In genomic region chr13:114885171-114885570, GRCm38 (mm10) we compare ENCODE assay signal across 12 mouse cellular contexts. TPM values are rescaled to one million over a fixed set of nuclear protein-coding genes. Genes with fewer than 3 reads are reported as not detected.
DNase-seq lines count a peak whose midpoint lies in the region; ATAC-seq and TF ChIP-seq lines count a peak whose summit lies in the region.
"Had no signal": no experiment of that assay in that cellular context is flagged by ENCODE, and none has a peak within 500 bp of the region (broad histone marks: within the 10 kb centered on the region; RNA-seq: fewer than 3 reads in every experiment).

No protein-coding gene starts in this region.

- DNase-seq in adrenal gland, adult (ENCODE audit: inconsistent age in 2 of 2, low spot score in 1 of 2), result peak; percentile 22 to 51
- DNase-seq in adrenal gland, adult 8-10 months, result no peak
- no peak for DNase-seq in kidney, postnatal 14 days
- no peak for DNase-seq in liver, embryonic 14.5 days (ENCODE audit: low read depth in 3 of 3, low spot score in 3 of 3)
- peak; percentile 17 for DNase-seq in naive thymus-derived CD4-positive, alpha-beta T cell, adult 2 months (ENCODE audit: low read depth)
- DNase-seq in forebrain, embryonic 14.5 days (ENCODE audit: low spot score), result no peak
- DNase-seq in layer of hippocampus, adult 8-10 months (ENCODE audit: low spot score in 2 of 2), result no peak
- DNase-seq: cerebellum, adult 11-12 months had no signal

- no peaks in the 10 kb centered on the region for H3K36me3 ChIP-seq in kidney, embryonic 15.5 days
- H3K36me3 ChIP-seq in liver, embryonic 14.5 days (replicated peaks; ENCODE audit: control insufficient read depth, insufficient read depth, low read depth), result no peaks in the 10 kb centered on the region
- no peaks in the 10 kb centered on the region for H3K36me3 ChIP-seq in forebrain, embryonic 14.5 days (ENCODE audit: control insufficient read depth, insufficient read depth, low read length)
- H3K36me3 ChIP-seq: neural tube, embryonic 15.5 days had no signal

- no peak overlapping the region for H3K9ac ChIP-seq in kidney, embryonic 15.5 days
- no peak overlapping the region for H3K9ac ChIP-seq in liver, embryonic 14.5 days (replicated peaks)
- no peak overlapping the region for H3K9ac ChIP-seq in forebrain, embryonic 14.5 days (ENCODE audit: low read length)
- H3K9ac ChIP-seq: neural tube, embryonic 15.5 days had no signal

- H3K4me1 ChIP-seq in kidney, embryonic 15.5 days, result no peaks in the 10 kb centered on the region
- peaks cover 0 to 2% of the 10 kb centered on the region in 2 experiments; a peak in 1 of 4 replicates for H3K4me1 ChIP-seq in liver, embryonic 14.5 days (replicated peaks; ENCODE audit: control insufficient read depth in 2 of 2, insufficient read depth in 2 of 2, low read length in 1 of 2)
- H3K4me1 ChIP-seq in forebrain, embryonic 14.5 days (ENCODE audit: control insufficient read depth, insufficient read depth, low read length), result no peaks in the 10 kb centered on the region
- H3K4me1 ChIP-seq: neural tube, embryonic 15.5 days had no signal

- H3K9me3 ChIP-seq in kidney, embryonic 15.5 days (replicated peaks), result no peaks in the 10 kb centered on the region
- no peaks in the 10 kb centered on the region for H3K9me3 ChIP-seq in liver, embryonic 14.5 days (ENCODE audit: control insufficient read depth, low read length)
- no peaks in the 10 kb centered on the region for H3K9me3 ChIP-seq in forebrain, embryonic 14.5 days (replicated peaks; ENCODE audit: control insufficient read depth, low read length)
- H3K9me3 ChIP-seq: neural tube, embryonic 15.5 days had no signal

- no peak overlapping the region for H3K4me3 ChIP-seq in kidney, embryonic 15.5 days (replicated peaks)
- no peak overlapping the region for H3K4me3 ChIP-seq in liver, embryonic 14.5 days (ENCODE audit: insufficient read depth in 1 of 2, low read depth in 2 of 2, low read length in 2 of 2)
- H3K4me3 ChIP-seq in forebrain, embryonic 14.5 days (ENCODE audit: low read depth, low read length), result no peak overlapping the region
- H3K4me3 ChIP-seq: left cerebral cortex, adult 2 months; neural tube, embryonic 15.5 days had no signal

- no peaks in the 10 kb centered on the region for H3K27me3 ChIP-seq in kidney, embryonic 15.5 days
- H3K27me3 ChIP-seq in liver, embryonic 14.5 days (ENCODE audit: control insufficient read depth, insufficient read depth, low read length), result no peaks in the 10 kb centered on the region
- no peaks in the 10 kb centered on the region for H3K27me3 ChIP-seq in forebrain, embryonic 14.5 days (replicated peaks; ENCODE audit: control insufficient read depth, insufficient read depth, low read length)
- H3K27me3 ChIP-seq: neural tube, embryonic 15.5 days; Patski had no signal

- 0 out of 2 replicates have a peak overlapping the region, but pooled peaks have one; percentile 18 for H3K27ac ChIP-seq in kidney, embryonic 15.5 days
- H3K27ac ChIP-seq in liver, embryonic 14.5 days, result no peak overlapping the region
- no peak overlapping the region for H3K27ac ChIP-seq in forebrain, embryonic 14.5 days (ENCODE audit: low read depth, low read length)
- H3K27ac ChIP-seq: left cerebral cortex, adult 2 months; neural tube, embryonic 15.5 days had no signal

- no peak for TF ChIP-seq CTCF in liver, embryonic 14.5 days (IDR thresholded peaks at IDR 0.05; ENCODE audit: low read depth)

- H3K4me2 ChIP-seq in kidney, embryonic 15.5 days, result no peak overlapping the region
- no peak overlapping the region for H3K4me2 ChIP-seq in liver, embryonic 14.5 days (ENCODE audit: low read depth)
- H3K4me2 ChIP-seq in forebrain, embryonic 14.5 days (ENCODE audit: low read length), result no peak overlapping the region
- H3K4me2 ChIP-seq: neural tube, embryonic 15.5 days had no signal

- 0 out of 2 replicates have a peak, but pooled peaks have one; percentile 18 for ATAC-seq in kidney, embryonic 15.5 days (replicated peaks; ENCODE audit: low FRiP score)
- ATAC-seq in liver, embryonic 14.5 days (ENCODE audit: insufficient read depth), result 0 out of 2 replicates have a peak, but pooled peaks have one; percentile 18
- no peak for ATAC-seq in forebrain, embryonic 14.5 days
- ATAC-seq: Patski had no signal

- WGBS in kidney, embryonic 15.5 days, result 62% methylated on average over 9 of the region's 9 CpGs
- 12% methylated on average over 9 of the region's 9 CpGs for WGBS in liver, embryonic 14.5 days (ENCODE audit: insufficient replicate concordance)
- 73% methylated on average over 9 of the region's 9 CpGs for WGBS in forebrain, embryonic 14.5 days

- no peak for TF ChIP-seq EP300 in liver, embryonic 14.5 days (IDR thresholded peaks at IDR 0.05; ENCODE audit: low read depth)

RNA-seq across cellular contexts. Expression of gene Itga2, which starts 46.7 kb away (rescaled TPM):
- 1 to 10 TPM in 2 of 4 experiments, under 1 TPM in 2; 0.52 to 1.8 (median 1.2) TPM for total RNA-seq in adrenal gland, adult 8-10 months (2022)
- 2.8 and 3.1 TPM in 2 replicates for polyA plus RNA-seq in kidney, embryonic 15.5 days (2015; fragmentation: Nextera tagmentation; extraction: Ambion mirVana)
- polyA plus RNA-seq in liver, embryonic 14.5 days (2012; rRNA removed), result 0.29 and 0.47 TPM in 2 replicates
- polyA plus RNA-seq in liver, embryonic 14.5 days (2014; fragmentation: Nextera tagmentation; extraction: Ambion mirVana), result 0.58 and 0.72 TPM in 2 replicates
- 2.0 and 2.7 TPM in 2 replicates for polyA plus RNA-seq in forebrain, embryonic 14.5 days (2014; fragmentation: Nextera tagmentation; extraction: Ambion mirVana)
- total RNA-seq in layer of hippocampus, adult 8-10 months (2022), result under 1 TPM in 2 of 4 experiments, not detected in 2; 0.06 to 0.09 TPM

Comparison
In these comparisons a context has a peak if more than half of its experiments do, and no peak if none do; other contexts are left out.
1. DNase-seq: peak in adrenal gland, adult (2 of 2) and naive thymus-derived CD4-positive, alpha-beta T cell, adult 2 months (single experiment); none in adrenal gland, adult 8-10 months (single experiment), kidney, postnatal 14 days (single experiment), liver, embryonic 14.5 days (0 of 3), forebrain, embryonic 14.5 days (single experiment) and layer of hippocampus, adult 8-10 months (0 of 2).